Mouse (Mus musculus): Measurements from ENCODE around the gene Dscam. TPM values are rescaled to one million over a fixed set of nuclear protein-coding genes. Genes with fewer than 3 reads are reported as not detected.
A peak's percentile ranks its signal among the peaks of the same experiment; 100 is the strongest.

The Dscam gene
- polyA plus RNA-seq, 1 experiment from 2014 or later, result 8.2 TPM

DNA sequence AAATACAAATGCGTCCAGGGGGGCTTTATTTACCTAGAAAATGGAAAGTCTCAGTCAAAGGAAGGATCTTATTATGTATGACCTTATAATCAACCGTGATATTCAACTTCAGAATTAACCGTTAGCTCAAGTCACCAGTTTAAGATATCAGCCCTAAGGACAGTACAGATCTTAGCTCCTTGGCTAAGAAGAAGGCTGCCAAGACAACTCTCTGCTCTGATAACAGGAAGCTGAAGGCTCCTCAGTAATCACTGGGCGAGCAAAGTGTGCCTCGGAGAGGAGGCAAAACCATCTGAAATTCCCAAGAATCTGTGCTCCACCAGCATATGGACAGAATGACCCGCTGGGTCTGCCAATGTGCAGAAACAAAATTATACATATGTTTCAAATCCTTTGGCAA, 149.1 kb downstream of the Dscam start:
- no peak overlapping the region for H3K4me3 ChIP-seq (ENCODE audit: low read depth, low read length)
- H3K36me3 ChIP-seq (ENCODE audit: control insufficient read depth, insufficient read depth, low read length), result no peaks in the 10 kb centered on the region
- 91% methylated on average over 6 of the region's 6 CpGs for WGBS
- H3K4me2 ChIP-seq (ENCODE audit: low read length), result no peak overlapping the region
- H3K27ac ChIP-seq (ENCODE audit: low read depth, low read length), result no peak overlapping the region
- DNase-seq (ENCODE audit: low spot score) (no peak), ATAC-seq (no peak)
- H3K9ac ChIP-seq (ENCODE audit: low read length), result no peak overlapping the region
- no peaks in the 10 kb centered on the region for H3K27me3 ChIP-seq (replicated peaks; ENCODE audit: control insufficient read depth, insufficient read depth, low read length)
- H3K4me1 ChIP-seq (ENCODE audit: control insufficient read depth, insufficient read depth, low read length), result no peaks in the 10 kb centered on the region
- no peaks in the 10 kb centered on the region for H3K9me3 ChIP-seq (replicated peaks; ENCODE audit: control insufficient read depth, low read length)

DNA sequence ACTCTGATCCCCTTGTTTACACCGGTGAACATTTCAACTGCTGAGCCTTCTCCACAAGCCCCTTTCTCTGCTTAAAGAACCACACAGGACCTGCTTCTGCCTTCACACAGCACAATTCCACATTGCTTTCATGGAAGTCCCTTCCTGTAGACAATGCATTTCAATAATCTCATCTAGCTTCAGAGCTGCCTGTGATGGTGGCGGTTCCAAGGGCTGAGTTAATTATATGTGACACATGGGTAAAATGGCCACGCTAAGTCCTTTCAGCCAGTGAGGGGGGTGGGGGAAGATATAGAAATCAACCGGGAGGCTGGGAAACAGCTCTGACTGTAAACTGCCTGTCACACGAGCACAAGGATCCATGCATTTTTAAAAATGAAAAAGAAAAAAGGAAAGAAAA, 152.2 kb downstream of the Dscam start:
- Histone ChIP-seq H3K9me3 (replicated peaks; ENCODE audit: control insufficient read depth, low read length) (no peaks in the 10 kb centered on the region), H3K4me3 (ENCODE audit: low read depth, low read length) (no peak overlapping the region), H3K27ac (ENCODE audit: low read depth, low read length) (0 out of 2 replicates have a peak overlapping the region, but pooled peaks have one; percentile 0), H3K36me3 (ENCODE audit: control insufficient read depth, insufficient read depth, low read length) (no peaks in the 10 kb centered on the region), H3K27me3 (replicated peaks; ENCODE audit: control insufficient read depth, insufficient read depth, low read length) (no peaks in the 10 kb centered on the region), H3K4me1 (ENCODE audit: control insufficient read depth, insufficient read depth, low read length) (no peaks in the 10 kb centered on the region), H3K4me2 (ENCODE audit: low read length) (no peak overlapping the region), H3K9ac (ENCODE audit: low read length) (no peak overlapping the region)
- 46% methylated on average over 5 of the region's 5 CpGs for WGBS
- ATAC-seq (no peak), DNase-seq (ENCODE audit: low spot score) (no peak)

- Histone ChIP-seq H3K27me3 (replicated peaks; ENCODE audit: control insufficient read depth, insufficient read depth, low read length) (no peaks in the 10 kb centered on the region), H3K9me3 (replicated peaks; ENCODE audit: control insufficient read depth, low read length) (no peaks in the 10 kb centered on the region), H3K27ac (ENCODE audit: low read depth, low read length) (no peak overlapping the region; the same call in 1 of the 2 replicates), H3K4me1 (ENCODE audit: control insufficient read depth, insufficient read depth, low read length) (no peaks in the 10 kb centered on the region), H3K4me3 (ENCODE audit: low read depth, low read length) (no peak overlapping the region), H3K36me3 (ENCODE audit: control insufficient read depth, insufficient read depth, low read length) (no peaks in the 10 kb centered on the region), H3K9ac (ENCODE audit: low read length) (no peak overlapping the region), H3K4me2 (ENCODE audit: low read length) (no peak overlapping the region)
- peak; percentile 57 for DNase-seq (ENCODE audit: low spot score)
- ATAC-seq, result no peak; the same call in 1 of the 2 replicates
- WGBS, result 72% methylated on average over 3 of the region's 3 CpGs
These were observed 153.3 kb downstream of the Dscam start for GRCm38 (mm10) chr16:97017171-97017738.

DNA sequence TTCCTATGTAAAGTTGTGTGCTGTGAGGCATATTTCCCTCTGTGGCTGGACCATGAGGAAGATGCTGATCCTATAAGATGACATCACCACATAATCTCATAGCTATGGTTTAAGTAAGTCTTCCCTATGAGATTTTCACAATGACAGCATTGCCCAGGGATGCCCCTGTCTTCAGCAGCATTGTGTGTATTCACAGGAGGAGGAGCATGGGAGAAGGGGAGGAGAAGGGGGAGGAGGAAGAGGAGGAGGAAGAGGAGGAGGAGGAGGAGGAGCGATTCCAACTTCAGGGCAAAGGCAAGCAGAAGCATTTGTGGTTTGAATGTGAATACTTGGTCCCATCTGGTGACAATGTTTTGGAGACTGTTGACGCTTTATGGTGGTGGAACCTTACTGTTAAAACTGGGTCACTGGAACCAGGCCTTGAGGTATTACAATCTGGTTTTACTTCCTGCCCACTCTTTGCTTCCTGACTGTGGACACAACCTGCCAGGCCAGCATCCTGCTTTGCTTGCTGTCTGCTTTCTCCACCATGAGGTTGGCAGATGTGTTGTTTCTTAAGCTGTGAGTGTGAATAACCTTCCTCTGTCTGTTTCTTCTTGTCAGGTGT, 154.2 kb downstream of the Dscam start:
- Histone ChIP-seq H3K27me3 (replicated peaks; ENCODE audit: control insufficient read depth, insufficient read depth, low read length) (no peaks in the 10 kb centered on the region), H3K27ac (ENCODE audit: low read depth, low read length) (no peak overlapping the region), H3K9ac (ENCODE audit: low read length) (no peak overlapping the region), H3K9me3 (replicated peaks; ENCODE audit: control insufficient read depth, low read length) (no peaks in the 10 kb centered on the region), H3K4me2 (ENCODE audit: low read length) (no peak overlapping the region), H3K4me1 (ENCODE audit: control insufficient read depth, insufficient read depth, low read length) (no peaks in the 10 kb centered on the region), H3K36me3 (ENCODE audit: control insufficient read depth, insufficient read depth, low read length) (no peaks in the 10 kb centered on the region), H3K4me3 (ENCODE audit: low read depth, low read length) (no peak overlapping the region)
- DNase-seq (ENCODE audit: low spot score) (no peak), ATAC-seq (no peak)
- 91% methylated on average over 2 of the region's 2 CpGs for WGBS

DNA sequence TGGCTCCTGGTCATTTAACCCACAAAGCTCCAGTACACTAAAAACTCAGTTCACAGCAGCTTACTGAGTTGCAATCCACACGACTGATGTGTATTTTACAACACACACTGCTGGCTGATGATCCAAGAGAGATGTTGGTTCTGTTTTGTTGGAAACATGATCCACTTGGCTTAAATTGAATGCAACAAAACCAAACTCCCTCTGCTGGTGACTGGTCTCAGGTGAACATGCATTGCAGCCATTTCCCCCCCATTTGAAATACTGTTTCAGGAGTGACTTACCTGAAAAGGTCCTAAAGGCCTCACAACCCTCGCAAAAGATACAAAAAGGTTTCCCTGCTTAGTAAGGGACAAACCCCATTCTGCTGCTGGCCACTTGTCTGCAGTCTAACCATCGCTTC, 156.2 kb downstream of the Dscam start:
- H3K9ac ChIP-seq (ENCODE audit: low read length), result no peak overlapping the region
- WGBS, result 74% methylated on average over 3 of the region's 3 CpGs
- H3K36me3 ChIP-seq (ENCODE audit: control insufficient read depth, insufficient read depth, low read length), result no peaks in the 10 kb centered on the region
- H3K9me3 ChIP-seq (replicated peaks; ENCODE audit: control insufficient read depth, low read length), result no peaks in the 10 kb centered on the region
- H3K4me3 ChIP-seq (ENCODE audit: low read depth, low read length), result no peak overlapping the region
- no peak for DNase-seq (ENCODE audit: low spot score)
- peaks cover 9% of the 10 kb centered on the region for H3K4me1 ChIP-seq (ENCODE audit: control insufficient read depth, insufficient read depth, low read length)
- H3K27ac ChIP-seq (ENCODE audit: low read depth, low read length), result no peak overlapping the region
- no peaks in the 10 kb centered on the region for H3K27me3 ChIP-seq (replicated peaks; ENCODE audit: control insufficient read depth, insufficient read depth, low read length)
- no peak for ATAC-seq
- H3K4me2 ChIP-seq (ENCODE audit: low read length), result no peak overlapping the region

GRCm38 (mm10) chr16:97009116-97010055, 161.2 kb downstream of the Dscam start:
- Histone ChIP-seq H3K4me3 (ENCODE audit: low read depth, low read length) (no peak overlapping the region), H3K4me1 (ENCODE audit: control insufficient read depth, insufficient read depth, low read length) (peaks cover 30% of the 10 kb centered on the region), H3K9ac (ENCODE audit: low read length) (peak overlapping the region; percentile 10; the same call in 1 of the 2 replicates), H3K27ac (ENCODE audit: low read depth, low read length) (peak overlapping the region; percentile 57; the same call in 1 of the 2 replicates), H3K27me3 (replicated peaks; ENCODE audit: control insufficient read depth, insufficient read depth, low read length) (no peaks in the 10 kb centered on the region), H3K4me2 (ENCODE audit: low read length) (no peak overlapping the region), H3K36me3 (ENCODE audit: control insufficient read depth, insufficient read depth, low read length) (no peaks in the 10 kb centered on the region), H3K9me3 (replicated peaks; ENCODE audit: control insufficient read depth, low read length) (no peaks in the 10 kb centered on the region)
- ATAC-seq (peak; percentile 47; the same call in 1 of the 2 replicates), DNase-seq (ENCODE audit: low spot score) (peak; percentile 54)
- WGBS, result 22% methylated on average over 4 of the region's 4 CpGs

- Histone ChIP-seq H3K27me3 (replicated peaks; ENCODE audit: control insufficient read depth, insufficient read depth, low read length) (no peaks in the 10 kb centered on the region), H3K9me3 (replicated peaks; ENCODE audit: control insufficient read depth, low read length) (no peaks in the 10 kb centered on the region), H3K4me2 (ENCODE audit: low read length) (no peak overlapping the region), H3K27ac (ENCODE audit: low read depth, low read length) (peak overlapping the region; percentile 80), H3K4me1 (ENCODE audit: control insufficient read depth, insufficient read depth, low read length) (peaks cover 40% of the 10 kb centered on the region), H3K36me3 (ENCODE audit: control insufficient read depth, insufficient read depth, low read length) (no peaks in the 10 kb centered on the region), H3K4me3 (ENCODE audit: low read depth, low read length) (no peak overlapping the region), H3K9ac (ENCODE audit: low read length) (no peak overlapping the region)
- DNase-seq (ENCODE audit: low spot score) (peak; percentile 92), ATAC-seq (peak; percentile 82)
- WGBS, result 17% methylated on average over 11 of the region's 11 CpGs
These were observed 162.5 kb downstream of the Dscam start for GRCm38 (mm10) chr16:97007892-97008527.

GRCm38 (mm10) chr16:97006854-97007182, 163.7 kb downstream of the Dscam start:
- H3K27me3 ChIP-seq (replicated peaks; ENCODE audit: control insufficient read depth, insufficient read depth, low read length), result no peaks in the 10 kb centered on the region
- H3K36me3 ChIP-seq (ENCODE audit: control insufficient read depth, insufficient read depth, low read length), result no peaks in the 10 kb centered on the region
- H3K4me3 ChIP-seq (ENCODE audit: low read depth, low read length), result no peak overlapping the region
- peak overlapping the region; percentile 80 for H3K27ac ChIP-seq (ENCODE audit: low read depth, low read length)
- no peaks in the 10 kb centered on the region for H3K9me3 ChIP-seq (replicated peaks; ENCODE audit: control insufficient read depth, low read length)
- peaks cover 47% of the 10 kb centered on the region for H3K4me1 ChIP-seq (ENCODE audit: control insufficient read depth, insufficient read depth, low read length)
- ATAC-seq (no peak), DNase-seq (ENCODE audit: low spot score) (no peak)
- H3K9ac ChIP-seq (ENCODE audit: low read length), result no peak overlapping the region
- H3K4me2 ChIP-seq (ENCODE audit: low read length), result no peak overlapping the region

All from forebrain, embryonic 14.5 days (tissue).